Mouse (Mus musculus): Measurements from ENCODE around the gene Cdkal1.

DNA sequence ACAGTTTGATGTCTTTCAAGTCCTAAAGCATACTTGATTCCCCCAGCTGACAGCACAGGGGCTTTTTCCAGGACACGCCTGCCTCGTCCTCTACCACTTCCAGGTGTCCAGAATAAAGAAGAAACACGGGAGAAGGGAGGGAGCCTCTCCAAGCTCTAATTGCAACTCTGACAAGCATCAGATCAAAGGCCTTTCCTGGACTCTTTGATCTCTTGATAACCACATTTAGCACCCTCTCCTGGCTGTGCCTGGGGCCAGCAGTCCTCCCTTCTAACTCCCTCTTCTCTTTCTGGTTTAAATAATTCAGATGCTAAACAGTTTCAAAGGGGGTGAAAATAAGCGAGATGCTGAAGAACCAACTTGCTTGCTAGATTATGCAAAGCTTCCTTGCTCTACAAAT, 698.8 kb downstream of the Cdkal1 start:
- TF ChIP-seq CTCF (IDR thresholded peaks at IDR 0.05; ENCODE audit: low read depth, low read length): no peak
- no peak for TF ChIP-seq POLR2A (IDR thresholded peaks at IDR 0.05; ENCODE audit: borderline replicate concordance, low read depth, low read length)

Data from bone marrow macrophage, adult 2 months (primary cell).